Mouse (Mus musculus) central nervous system, embryonic 18 days (tissue): ENCODE results near the gene Zp3r. TPM values are rescaled to one million over a fixed set of nuclear protein-coding genes. Genes with fewer than 3 reads are reported as not detected.

ENCODE experiments used
- polyA plus RNA-seq: library from polyadenylated mRNA; depleted of rRNA; stranded (reverse); fragments of >200 nt; gene quantifications from 2 replicates; pipeline ENCODE4 v1.2.3, GENCODE M21; 2012; rRNA removed

The Zp3r gene
- polyA plus RNA-seq = not detected in 2 replicates

GRCm38 (mm10) chr1:130629521-130629920 is at the start of gene Zp3r:
Zp3r (minus strand) TSS chr1:130629621.

GRCm38 (mm10) chr1:130661454-130661853 is 32.0 kb upstream of the Zp3r start, which contains the start of gene C4bp:
C4bp (minus strand) TSS chr1:130661632.

Other genes starting within 250 kb of the Zp3r start
- not detected in 2 replicates for gene Cd55b, start 206.6 kb downstream of the Zp3r start, polyA plus RNA-seq
- 8.0 and 11.4 TPM in 2 replicates for gene Cd55, start 166.9 kb downstream of the Zp3r start, polyA plus RNA-seq
- gene C4bp, start 32.0 kb upstream of the Zp3r start, polyA plus RNA-seq = 0.04 TPM in 1 of 2 replicates, not detected in the other
- 0.03 TPM in 1 of 2 replicates, not detected in the other for gene Gm29427, start 86.2 kb upstream of the Zp3r start, polyA plus RNA-seq
- gene Yod1, start 87.7 kb upstream of the Zp3r start, polyA plus RNA-seq = 3.5 and 3.7 TPM in 2 replicates
- 41.0 and 42.1 TPM in 2 replicates for gene Pfkfb2, start 99.6 kb upstream of the Zp3r start, polyA plus RNA-seq
- gene AA986860, start 102.4 kb upstream of the Zp3r start, polyA plus RNA-seq = 0.45 and 0.87 TPM in 2 replicates
- gene Fcamr, start 171.3 kb upstream of the Zp3r start, polyA plus RNA-seq = 0.06 TPM in 1 of 2 replicates, not detected in the other
- 0.01 TPM in 1 of 2 replicates, not detected in the other for gene Pigr, start 197.1 kb upstream of the Zp3r start, polyA plus RNA-seq
- gene Fcmr, start 236.0 kb upstream of the Zp3r start, polyA plus RNA-seq = 0.57 and 0.86 TPM in 2 replicates